In the genomic region with DNA sequence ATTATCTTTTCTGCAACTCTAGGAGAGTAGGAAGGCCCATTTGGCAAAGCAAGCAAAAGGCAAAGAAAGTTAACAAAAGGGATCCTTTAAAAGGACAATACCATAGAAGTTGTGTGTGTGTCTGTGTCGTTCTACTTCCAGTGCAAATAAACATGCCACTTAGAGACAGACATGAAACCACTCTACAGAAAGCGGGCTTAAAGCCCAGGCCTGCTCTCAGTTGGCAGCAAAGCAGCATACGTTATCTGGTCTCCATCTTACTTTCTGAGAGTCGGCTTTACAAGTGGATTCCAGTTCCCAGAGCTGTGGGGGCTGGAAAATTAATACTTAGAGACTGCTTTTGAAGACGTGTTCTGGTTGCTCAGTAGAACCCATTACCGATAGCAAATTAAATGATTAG, we compare ENCODE assay signal across 29 mouse cellular contexts.
A peak's percentile ranks its signal among the peaks of the same experiment; 100 is the strongest.
DNase-seq lines count a peak whose midpoint lies in the region; ATAC-seq and TF ChIP-seq lines count a peak whose summit lies in the region.
"Had no signal": no experiment of that assay in that cellular context is flagged by ENCODE, and none has a peak within 500 bp of the region (broad histone marks: within the 10 kb centered on the region; RNA-seq: fewer than 3 reads in every experiment).

No protein-coding gene starts in this region.

- peaks cover 25% of the 10 kb centered on the region; the same call in 1 of the 2 replicates for H3K36me3 ChIP-seq in embryonic facial prominence, embryonic 14.5 days (ENCODE audit: control insufficient read depth, insufficient read depth, low read length)
- H3K36me3 ChIP-seq in embryonic facial prominence, embryonic 10.5 days (replicated peaks), result peaks cover 62% of the 10 kb centered on the region
- H3K36me3 ChIP-seq in heart, postnatal 0 days (replicated peaks; ENCODE audit: control insufficient read depth, insufficient read depth, low read length), result no peaks in the 10 kb centered on the region
- H3K36me3 ChIP-seq in hindbrain, embryonic 16.5 days (ENCODE audit: control insufficient read depth, insufficient read depth, low read length), result 0 out of 2 replicates have a peak, but pooled peaks cover 2% of the 10 kb centered on the region
- no peaks in the 10 kb centered on the region; the same call in 1 of the 2 replicates for H3K36me3 ChIP-seq in hindbrain, embryonic 11.5 days (ENCODE audit: control insufficient read depth, insufficient read depth, low read length)
- no peaks in the 10 kb centered on the region; the same call in 1 of the 2 replicates for H3K36me3 ChIP-seq in forebrain, embryonic 16.5 days (ENCODE audit: control insufficient read depth, insufficient read depth)

- H3K4me2 ChIP-seq in embryonic facial prominence, embryonic 14.5 days (ENCODE audit: low read depth, low read length), result no peak overlapping the region
- no peak overlapping the region for H3K4me2 ChIP-seq in heart, postnatal 0 days (ENCODE audit: low read depth, low read length)
- no peak overlapping the region for H3K4me2 ChIP-seq in hindbrain, embryonic 16.5 days (ENCODE audit: low read length)
- no peak overlapping the region for H3K4me2 ChIP-seq in hindbrain, embryonic 11.5 days (replicated peaks; ENCODE audit: low read depth, low read length)
- H3K4me2 ChIP-seq in forebrain, embryonic 16.5 days (ENCODE audit: low read length), result no peak overlapping the region
- H3K4me2 ChIP-seq: heart, embryonic 11.5 days; lung, embryonic 14.5 days; neural tube, embryonic 12.5 days had no signal

- no peak overlapping the region for H3K9ac ChIP-seq in embryonic facial prominence, embryonic 14.5 days (ENCODE audit: low read depth, low read length)
- H3K9ac ChIP-seq in heart, postnatal 0 days (replicated peaks; ENCODE audit: low read depth, low read length), result no peak overlapping the region
- H3K9ac ChIP-seq in hindbrain, embryonic 16.5 days (ENCODE audit: low read depth, low read length), result no peak overlapping the region
- H3K9ac ChIP-seq in hindbrain, embryonic 11.5 days (ENCODE audit: low read depth, low read length), result no peak overlapping the region
- H3K9ac ChIP-seq in forebrain, embryonic 16.5 days (replicated peaks; ENCODE audit: low read depth, low read length), result no peak overlapping the region
- H3K9ac ChIP-seq: liver, embryonic 14.5 days; lung, embryonic 14.5 days; neural tube, embryonic 12.5 days had no signal

- 52% methylated on average over 6 of the region's 6 CpGs for WGBS in embryonic facial prominence, embryonic 14.5 days
- WGBS in embryonic facial prominence, embryonic 10.5 days, result 84% methylated on average over 6 of the region's 6 CpGs
- 29% methylated on average over 6 of the region's 6 CpGs for WGBS in heart, postnatal 0 days
- WGBS in hindbrain, embryonic 16.5 days, result 55% methylated on average over 6 of the region's 6 CpGs
- 83% methylated on average over 6 of the region's 6 CpGs for WGBS in hindbrain, embryonic 11.5 days
- WGBS in forebrain, embryonic 16.5 days, result 28% methylated on average over 6 of the region's 6 CpGs

- ATAC-seq in embryonic facial prominence, embryonic 14.5 days (ENCODE audit: low read depth), result no peak
- peak; percentile 44; the same call in 1 of the 2 replicates for ATAC-seq in heart, postnatal 0 days (ENCODE audit: insufficient read depth, low read depth)
- 0 out of 2 replicates have a peak, but pooled peaks have one; percentile 19 for ATAC-seq in hindbrain, embryonic 16.5 days
- ATAC-seq in hindbrain, embryonic 11.5 days (ENCODE audit: low FRiP score), result no peak
- peak; percentile 72 for ATAC-seq in forebrain, embryonic 16.5 days
- ATAC-seq: activated CD4-positive, CD25-positive, alpha-beta regulatory T cell, adult 4 months; intestine, postnatal 0 days had no signal

- DNase-seq in embryonic facial prominence, embryonic 14.5 days (ENCODE audit: low spot score), result peak; percentile 40
- DNase-seq in embryonic facial prominence, embryonic 10.5 days (ENCODE audit: low spot score), result no peak
- peak; percentile 40 for DNase-seq in heart, postnatal 0 days (ENCODE audit: low spot score)
- DNase-seq in heart, adult 18-20 months, result no peak
- no peak for DNase-seq in hindbrain, embryonic 11.5 days (ENCODE audit: low spot score)
- DNase-seq in spleen, adult 12 weeks (ENCODE audit: low spot score), result no peak
- DNase-seq: adrenal gland, adult 2 months; adrenal gland, postnatal 36 days; cerebellum, adult 8-10 months; cerebellum, postnatal 25 days; kidney, adult 9 months; kidney, postnatal 10 days; layer of hippocampus, adult 9-11 months; liver; lung, embryonic 14.5 days; right cerebral cortex, adult 18-20 months; thymus, adult 18-20 months; thymus, postnatal 25 days had no signal

- no peak overlapping the region for H3K4me3 ChIP-seq in embryonic facial prominence, embryonic 14.5 days (ENCODE audit: low read depth, low read length)
- no peak overlapping the region for H3K4me3 ChIP-seq in embryonic facial prominence, embryonic 10.5 days
- no peak overlapping the region for H3K4me3 ChIP-seq in heart, postnatal 0 days (ENCODE audit: low read depth, low read length)
- H3K4me3 ChIP-seq in hindbrain, embryonic 16.5 days (ENCODE audit: low read length), result no peak overlapping the region
- H3K4me3 ChIP-seq in hindbrain, embryonic 11.5 days (ENCODE audit: low read depth, low read length), result no peak overlapping the region
- no peak overlapping the region for H3K4me3 ChIP-seq in forebrain, embryonic 16.5 days (replicated peaks; ENCODE audit: low read length)
- H3K4me3 ChIP-seq: midbrain, embryonic 10.5 days; myocyte; neural tube, embryonic 12.5 days had no signal

- H3K9me3 ChIP-seq in embryonic facial prominence, embryonic 14.5 days (ENCODE audit: control insufficient read depth, low read length), result no peaks in the 10 kb centered on the region
- H3K9me3 ChIP-seq in embryonic facial prominence, embryonic 10.5 days, result no peaks in the 10 kb centered on the region
- no peaks in the 10 kb centered on the region for H3K9me3 ChIP-seq in heart, postnatal 0 days (replicated peaks; ENCODE audit: control insufficient read depth, low read length)
- H3K9me3 ChIP-seq in hindbrain, embryonic 16.5 days (ENCODE audit: control insufficient read depth, low read length), result no peaks in the 10 kb centered on the region
- no peaks in the 10 kb centered on the region for H3K9me3 ChIP-seq in hindbrain, embryonic 11.5 days (ENCODE audit: control insufficient read depth, low read length)
- no peaks in the 10 kb centered on the region for H3K9me3 ChIP-seq in forebrain, embryonic 16.5 days (ENCODE audit: control insufficient read depth, low read length)
- H3K9me3 ChIP-seq: midbrain, embryonic 10.5 days; neural tube, embryonic 12.5 days had no signal

- H3K4me1 ChIP-seq in embryonic facial prominence, embryonic 14.5 days (ENCODE audit: control insufficient read depth, insufficient read depth, low read length), result peaks cover 8% of the 10 kb centered on the region; the same call in 1 of the 2 replicates
- H3K4me1 ChIP-seq in embryonic facial prominence, embryonic 10.5 days, result peaks cover 5% of the 10 kb centered on the region; the same call in 1 of the 2 replicates
- H3K4me1 ChIP-seq in heart, postnatal 0 days (ENCODE audit: control insufficient read depth, insufficient read depth), result peaks cover 9% of the 10 kb centered on the region; the same call in 1 of the 2 replicates
- no peaks in the 10 kb centered on the region for H3K4me1 ChIP-seq in hindbrain, embryonic 16.5 days (ENCODE audit: control insufficient read depth, insufficient read depth, low read depth, low read length)
- no peaks in the 10 kb centered on the region; the same call in 1 of the 2 replicates for H3K4me1 ChIP-seq in hindbrain, embryonic 11.5 days (replicated peaks; ENCODE audit: control insufficient read depth, insufficient read depth, low read length)
- H3K4me1 ChIP-seq in forebrain, embryonic 16.5 days (replicated peaks; ENCODE audit: control insufficient read depth, insufficient read depth, low read length), result peaks cover 20% of the 10 kb centered on the region
- H3K4me1 ChIP-seq: midbrain, embryonic 10.5 days had no signal

- TF ChIP-seq EP300 in heart, postnatal 0 days (IDR thresholded peaks at IDR 0.05; ENCODE audit: low read depth), result no peak

- H3K27ac ChIP-seq in embryonic facial prominence, embryonic 14.5 days (replicated peaks; ENCODE audit: low read depth, low read length), result no peak overlapping the region
- H3K27ac ChIP-seq in embryonic facial prominence, embryonic 10.5 days (replicated peaks), result no peak overlapping the region
- H3K27ac ChIP-seq in heart, postnatal 0 days (ENCODE audit: low read depth), result no peak overlapping the region
- H3K27ac ChIP-seq in hindbrain, embryonic 16.5 days (ENCODE audit: low read depth, low read length), result no peak overlapping the region
- no peak overlapping the region for H3K27ac ChIP-seq in hindbrain, embryonic 11.5 days (ENCODE audit: low read depth, low read length)
- H3K27ac ChIP-seq in forebrain, embryonic 16.5 days (ENCODE audit: low read length), result no peak overlapping the region
- H3K27ac ChIP-seq: liver, embryonic 14.5 days; midbrain, embryonic 10.5 days; neural tube, embryonic 12.5 days; stomach, postnatal 0 days had no signal

- no peak for TF ChIP-seq CTCF in heart, postnatal 0 days (IDR thresholded peaks at IDR 0.05; ENCODE audit: low read depth)

- H3K27me3 ChIP-seq in embryonic facial prominence, embryonic 14.5 days (replicated peaks; ENCODE audit: control insufficient read depth, insufficient read depth, low read length), result no peaks in the 10 kb centered on the region
- no peaks in the 10 kb centered on the region for H3K27me3 ChIP-seq in embryonic facial prominence, embryonic 10.5 days (replicated peaks; ENCODE audit: low read depth, poor library complexity, severe bottlenecking)
- H3K27me3 ChIP-seq in heart, postnatal 0 days (ENCODE audit: control insufficient read depth, insufficient read depth, low read length), result no peaks in the 10 kb centered on the region
- H3K27me3 ChIP-seq in hindbrain, embryonic 16.5 days (replicated peaks; ENCODE audit: control insufficient read depth, insufficient read depth, low read length), result no peaks in the 10 kb centered on the region
- H3K27me3 ChIP-seq in hindbrain, embryonic 11.5 days (ENCODE audit: control insufficient read depth, insufficient read depth, low read length), result no peaks in the 10 kb centered on the region
- H3K27me3 ChIP-seq in forebrain, embryonic 16.5 days (replicated peaks; ENCODE audit: control insufficient read depth, insufficient read depth, low read length), result no peaks in the 10 kb centered on the region
- H3K27me3 ChIP-seq: CH12.LX; neural tube, embryonic 12.5 days had no signal

Comparison
In these comparisons a context has a peak if more than half of its experiments do, and no peak if none do; other contexts are left out.
1. ATAC-seq: peak in heart, postnatal 0 days (single experiment), hindbrain, embryonic 16.5 days (single experiment) and forebrain, embryonic 16.5 days (single experiment); none in embryonic facial prominence, embryonic 14.5 days (single experiment) and hindbrain, embryonic 11.5 days (single experiment).
2. DNase-seq: peak in embryonic facial prominence, embryonic 14.5 days (single experiment) and heart, postnatal 0 days (single experiment); none in embryonic facial prominence, embryonic 10.5 days (single experiment), heart, adult 18-20 months (0 of 2), hindbrain, embryonic 11.5 days (single experiment) and spleen, adult 12 weeks (single experiment).